Mouse (Mus musculus) spleen, adult 2 months (tissue): ENCODE data around the gene Unc5a.

Experiments
- CTCF ChIP-seq: fragments of 200-500 bp; IDR thresholded peaks from 2 replicates; pipeline ENCODE4 v1.5.1; 2011; ENCODE audit warnings: mild to moderate bottlenecking, inconsistent platforms; ENCODE audit not compliant: insufficient read depth, insufficient read length, insufficient replicate concordance; ENCODE audit errors: extremely low read depth
- POLR2A ChIP-seq: fragments of 200-500 bp; IDR thresholded peaks from 2 replicates; pipeline ENCODE4 v1.6.1; 2011; ENCODE audit warnings: low read depth, low read length, inconsistent platforms

DNA sequence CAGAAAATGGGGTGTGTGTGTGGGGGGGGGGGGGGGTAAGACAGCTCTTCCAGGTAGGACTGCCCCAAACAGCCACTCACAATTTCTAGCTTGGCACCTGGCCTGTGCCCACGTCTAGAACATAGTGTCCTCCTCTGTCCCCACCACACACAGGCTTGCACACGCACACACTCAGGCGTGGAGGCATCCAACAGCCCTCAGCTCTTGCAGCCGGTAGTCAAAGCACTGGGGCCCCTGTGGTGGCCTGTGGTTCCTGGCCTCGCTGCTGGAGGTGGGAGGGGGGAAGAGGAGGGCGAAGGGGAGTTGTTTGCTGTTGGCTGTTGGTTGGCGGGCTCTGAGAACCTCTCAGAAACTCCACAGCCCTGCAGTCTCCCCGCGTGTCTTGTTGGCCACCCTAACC lies 920 bp downstream of the Unc5a start:
- TF ChIP-seq CTCF, result no peak
- TF ChIP-seq POLR2A, result no peak
